Comparison of ENCODE assay signal across 9 mouse cellular contexts in the genomic region with DNA sequence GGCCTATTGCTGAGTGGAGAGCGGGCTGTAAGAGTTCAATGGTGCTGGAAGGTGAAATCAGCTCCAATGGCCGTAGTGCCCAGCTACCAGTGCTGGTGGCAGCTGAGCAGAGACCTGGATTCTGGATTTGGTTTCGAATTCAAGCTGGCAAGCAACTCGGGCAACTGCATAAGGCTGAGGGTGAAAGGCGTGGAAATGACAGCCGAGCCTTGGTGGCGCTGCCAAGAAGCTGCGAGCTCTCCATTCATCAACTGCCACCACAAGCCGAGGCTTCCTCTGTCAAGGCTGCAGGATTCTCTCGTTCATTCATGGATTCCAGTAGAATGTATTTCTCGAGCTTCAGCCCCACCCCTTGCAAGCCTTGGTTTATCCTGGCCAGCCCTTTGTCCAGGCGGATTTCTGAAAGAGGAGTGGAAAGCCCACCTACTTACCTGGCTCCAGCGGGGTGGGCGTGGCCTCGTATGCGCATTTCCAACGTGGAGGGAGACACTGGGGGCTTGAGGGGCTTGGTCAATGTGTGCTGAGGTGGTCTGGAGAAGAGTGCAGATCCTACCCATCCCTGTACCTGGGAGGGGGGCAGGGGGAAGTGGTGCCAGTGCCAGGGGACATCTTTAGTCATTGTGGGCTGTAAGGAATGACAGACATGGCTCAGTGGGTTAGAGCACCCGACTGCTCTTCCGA. TPM values are rescaled to one million over a fixed set of nuclear protein-coding genes. Genes with fewer than 3 reads are reported as not detected.
A peak's percentile ranks its signal among the peaks of the same experiment; 100 is the strongest.
DNase-seq lines count a peak whose midpoint lies in the region; ATAC-seq lines count a peak whose summit lies in the region.
"Had no signal": no experiment of that assay in that cellular context is flagged by ENCODE, and none has a peak within 500 bp of the region (broad histone marks: within the 10 kb centered on the region; RNA-seq: fewer than 3 reads in every experiment).

No protein-coding gene starts in this region.

- H3K9me3 ChIP-seq in kidney, embryonic 16.5 days (ENCODE audit: low read length), result no peaks in the 10 kb centered on the region
- H3K9me3 ChIP-seq: midbrain, embryonic 12.5 days had no signal

- H3K4me2 ChIP-seq in kidney, embryonic 16.5 days (replicated peaks; ENCODE audit: low read depth, low read length), result no peak overlapping the region
- H3K4me2 ChIP-seq: midbrain, embryonic 12.5 days had no signal

- ATAC-seq in kidney, embryonic 16.5 days (ENCODE audit: low FRiP score, low TSS enrichment), result no peak

- DNase-seq in cerebellum, adult 18-20 months, result peak; percentile 9 to 14
- DNase-seq in cerebellum, adult 8-10 months, result no peak
- peak; percentile 84 for DNase-seq in Muller cell, postnatal 12 days (ENCODE audit: inconsistent ontology term)
- DNase-seq in frontal cortex, postnatal 25 days (ENCODE audit: low spot score in 2 of 2), result peak; percentile 11 to 15
- DNase-seq in left cerebral cortex, postnatal 4 days, result peak; percentile 77
- DNase-seq in thymus, postnatal 14 days, result no peak
- DNase-seq in kidney, adult 18-20 months, result no peak

- no peak overlapping the region for H3K4me3 ChIP-seq in kidney, embryonic 16.5 days (ENCODE audit: low read length)
- H3K4me3 ChIP-seq: midbrain, embryonic 12.5 days had no signal

- peaks cover 38% of the 10 kb centered on the region for H3K4me1 ChIP-seq in kidney, embryonic 16.5 days (ENCODE audit: insufficient read depth, low read length)

- intact Hi-C loops in left cerebral cortex, postnatal 4 days (cut with DNase I), result no loop called here

- no peak overlapping the region for H3K27ac ChIP-seq in kidney, embryonic 16.5 days (ENCODE audit: low read length)
- H3K27ac ChIP-seq: midbrain, embryonic 12.5 days had no signal

- H3K36me3 ChIP-seq in kidney, embryonic 16.5 days (ENCODE audit: insufficient read depth, low read length), result no peaks in the 10 kb centered on the region
- H3K36me3 ChIP-seq: midbrain, embryonic 12.5 days had no signal

- 51% methylated on average over 19 of the region's 19 CpGs for WGBS in kidney, embryonic 16.5 days

- H3K27me3 ChIP-seq in kidney, embryonic 16.5 days (ENCODE audit: insufficient read depth, low read length), result no peaks in the 10 kb centered on the region

- H3K9ac ChIP-seq in kidney, embryonic 16.5 days (replicated peaks; ENCODE audit: low read length), result no peak overlapping the region
- H3K9ac ChIP-seq: midbrain, embryonic 12.5 days had no signal

RNA-seq across cellular contexts. Expression of gene Ngfr, which starts 30.4 kb away (rescaled TPM):
- total RNA-seq in left cerebral cortex, postnatal 4 days (2021), result 1 to 10 TPM; 4.2 to 8.1 TPM
- 29.7 and 29.9 TPM in 2 replicates for polyA plus RNA-seq in kidney, embryonic 16.5 days (2015; fragmentation: Nextera tagmentation; extraction: Ambion mirVana)

RNA-seq across cellular contexts. Expression of gene Phb, which starts 48.8 kb away (rescaled TPM):
- total RNA-seq in left cerebral cortex, postnatal 4 days (2021), result 100 to 1,000 TPM in 1 of 2 experiments, 10 to 100 TPM in 1; 96.0 to 104 TPM
- 258 and 288 TPM in 2 replicates for polyA plus RNA-seq in kidney, embryonic 16.5 days (2015; fragmentation: Nextera tagmentation; extraction: Ambion mirVana)

Comparison
In these comparisons a context has a peak if more than half of its experiments do, and no peak if none do; other contexts are left out.
1. DNase-seq: peak in cerebellum, adult 18-20 months (2 of 2), Muller cell, postnatal 12 days (single experiment), frontal cortex, postnatal 25 days (2 of 2) and left cerebral cortex, postnatal 4 days (single experiment); none in cerebellum, adult 8-10 months (single experiment), thymus, postnatal 14 days (single experiment) and kidney, adult 18-20 months (single experiment).